Mouse (Mus musculus) cerebellum, adult 11 months (tissue): Measurements from ENCODE around the gene Cpb2.

Experiments
- DNase-seq: peaks from one replicate; pipeline ENCODE4 v3.0.0; 2022

The Cpb2 gene

GRCm38 (mm10) chr14:75242087-75242486, at the start of gene Cpb2:
Cpb2 (plus strand) TSS chr14:75242287.
- no peak for DNase-seq

- no peak for DNase-seq
These were observed 49.7 kb upstream of the Cpb2 start for GRCm38 (mm10) chr14:75192427-75192826.

DNA sequence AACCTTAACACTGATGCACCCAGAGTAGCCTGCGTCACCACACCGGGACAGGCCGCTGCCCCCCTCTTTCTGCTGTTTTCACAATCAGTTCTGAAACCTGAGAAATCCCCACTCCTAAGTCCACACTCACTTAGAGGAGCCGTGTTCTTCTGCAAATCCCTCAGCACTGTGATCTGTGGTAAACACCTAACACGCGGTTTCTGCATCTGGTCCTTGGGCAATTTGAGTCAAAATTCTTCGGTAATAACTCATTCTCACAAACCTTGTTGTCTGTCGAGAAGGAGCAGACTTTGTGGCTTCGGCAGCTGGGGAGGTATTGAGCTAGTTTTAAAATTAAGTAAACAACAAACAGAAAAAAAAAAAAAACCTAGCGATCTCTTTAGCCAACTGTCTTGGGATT, 49.2 kb upstream of the Cpb2 start:
- no peak for DNase-seq

- DNase-seq: no peak
These were observed 46.6 kb upstream of the Cpb2 start for GRCm38 (mm10) chr14:75195530-75195929.

DNA sequence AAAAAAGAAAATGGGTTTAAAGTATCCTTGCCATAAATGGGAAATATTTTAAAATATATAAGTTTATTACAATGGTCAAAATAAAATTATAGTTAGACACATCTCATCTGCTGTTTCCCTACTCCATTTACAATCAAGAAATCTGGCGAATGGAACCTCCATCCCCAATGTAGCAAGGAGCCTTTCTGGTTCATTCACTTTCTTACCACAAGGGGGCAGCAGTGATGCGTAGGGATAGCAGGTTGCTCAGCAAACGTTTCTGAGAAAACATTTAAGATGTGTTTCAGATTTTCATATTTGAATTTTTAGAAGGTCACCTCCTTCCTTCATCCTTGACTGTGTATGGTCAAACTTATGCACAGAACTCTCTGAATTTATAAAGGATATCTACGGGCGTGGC, 45.1 kb upstream of the Cpb2 start:
- peak; percentile 20 for DNase-seq

DNA sequence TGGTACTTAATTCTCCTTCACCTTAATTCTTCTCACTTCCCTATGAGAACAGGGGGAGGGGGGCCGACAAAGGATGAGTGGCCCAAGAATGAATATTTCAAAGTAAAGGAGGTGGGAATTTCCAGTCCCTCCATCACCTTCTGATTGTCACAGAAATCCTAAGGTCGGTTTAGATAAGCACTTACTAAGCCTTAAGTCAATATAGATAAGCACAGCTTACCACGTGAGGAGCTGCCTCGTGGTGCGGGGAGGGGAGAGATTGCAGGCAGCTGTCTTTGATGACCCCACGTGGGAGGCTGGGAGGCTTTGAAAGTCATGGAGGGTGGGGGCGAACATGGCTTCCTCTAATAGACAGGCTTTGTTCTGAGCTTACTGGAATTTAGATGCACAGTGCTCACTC, 44.4 kb upstream of the Cpb2 start:
- no peak for DNase-seq

- DNase-seq: no peak
These were observed 36.6 kb upstream of the Cpb2 start for GRCm38 (mm10) chr14:75205363-75206051.

DNA sequence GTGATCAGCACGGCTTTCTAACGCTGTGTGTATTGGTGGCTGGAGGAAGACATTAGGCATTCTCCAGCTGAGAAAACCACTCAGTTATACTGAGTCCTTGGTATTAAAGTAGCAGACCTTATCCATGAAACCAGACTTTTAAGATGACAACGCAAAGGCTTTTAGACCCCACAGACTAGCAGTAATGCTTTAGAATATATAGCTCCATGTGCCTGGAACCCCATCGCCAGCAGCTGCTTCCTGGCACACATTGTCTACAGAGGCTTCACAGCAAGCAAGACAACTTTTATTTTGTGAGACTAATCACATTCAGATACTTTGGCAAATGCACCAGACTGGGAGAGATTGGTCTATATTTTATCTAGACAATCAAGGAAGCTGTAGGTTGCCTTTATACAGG, 35.8 kb upstream of the Cpb2 start:
- no peak for DNase-seq

DNA sequence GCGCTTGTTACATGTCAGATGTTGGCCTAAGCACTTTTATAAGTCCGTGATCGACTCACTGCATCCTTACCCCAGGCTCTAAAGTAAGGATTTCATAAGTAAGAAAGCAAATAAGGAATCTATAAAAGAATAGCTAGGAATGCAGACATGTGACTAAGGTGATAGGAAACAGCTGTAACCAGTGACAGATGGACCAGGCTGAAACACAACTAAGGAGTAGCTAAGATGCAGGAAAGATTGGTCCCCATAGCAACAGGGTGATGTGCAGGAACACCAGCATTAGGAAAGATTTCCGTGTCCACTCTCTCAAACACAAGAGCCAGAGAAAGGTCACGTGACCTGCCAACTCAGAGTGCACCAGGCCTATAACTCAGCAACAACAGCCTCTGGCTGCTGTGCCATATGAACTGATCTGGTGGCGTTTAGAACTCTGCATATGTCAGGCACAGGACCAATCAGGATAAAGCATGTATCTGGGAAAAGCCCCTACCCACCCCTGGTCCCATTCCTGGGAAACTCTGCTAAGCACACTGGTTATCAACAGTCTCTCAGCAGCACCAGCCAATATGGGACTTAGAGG, 33.4 kb upstream of the Cpb2 start:
- DNase-seq: no peak

DNA sequence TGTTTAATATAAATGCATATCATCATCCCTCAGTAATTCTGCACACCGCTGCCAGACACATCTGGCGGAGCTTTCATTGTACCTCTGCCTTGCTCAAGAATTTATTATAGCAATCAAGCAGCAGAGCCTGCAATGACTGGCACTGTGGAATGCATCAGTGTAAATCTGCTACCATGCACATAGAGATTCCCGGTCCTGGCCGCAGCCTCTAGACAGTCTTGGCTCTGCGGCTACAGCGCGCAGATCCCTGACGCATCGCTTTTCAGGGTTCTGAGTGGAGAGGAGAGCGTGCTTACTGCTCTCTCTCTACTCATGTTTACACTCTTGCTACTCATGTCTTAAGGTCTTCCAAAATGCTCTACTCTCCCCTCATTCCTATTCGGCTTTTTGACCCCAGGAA, 28.3 kb upstream of the Cpb2 start:
- DNase-seq: no peak

DNA sequence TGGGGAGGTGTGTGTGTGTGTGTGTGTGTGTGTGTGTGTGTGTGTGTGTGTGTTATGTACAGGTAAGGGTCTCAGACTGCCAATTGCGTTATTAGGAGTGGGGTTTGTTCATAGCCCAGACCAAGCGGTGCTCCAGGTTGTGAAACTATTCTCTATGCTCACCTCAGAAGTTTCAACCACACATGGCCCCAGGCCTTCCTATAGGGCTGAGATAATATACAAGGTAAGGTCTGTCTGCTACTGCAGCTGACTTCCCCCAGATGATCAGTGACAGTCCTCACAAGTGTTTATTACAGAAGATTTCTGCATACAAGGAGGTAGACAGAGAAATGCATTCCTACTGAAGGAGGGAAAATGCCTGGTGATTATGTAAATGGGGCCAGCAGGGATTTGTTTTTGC, 23.2 kb upstream of the Cpb2 start:
- no peak for DNase-seq

- no peak for DNase-seq
These were observed 22.7 kb upstream of the Cpb2 start for GRCm38 (mm10) chr14:75219250-75219913.

DNA sequence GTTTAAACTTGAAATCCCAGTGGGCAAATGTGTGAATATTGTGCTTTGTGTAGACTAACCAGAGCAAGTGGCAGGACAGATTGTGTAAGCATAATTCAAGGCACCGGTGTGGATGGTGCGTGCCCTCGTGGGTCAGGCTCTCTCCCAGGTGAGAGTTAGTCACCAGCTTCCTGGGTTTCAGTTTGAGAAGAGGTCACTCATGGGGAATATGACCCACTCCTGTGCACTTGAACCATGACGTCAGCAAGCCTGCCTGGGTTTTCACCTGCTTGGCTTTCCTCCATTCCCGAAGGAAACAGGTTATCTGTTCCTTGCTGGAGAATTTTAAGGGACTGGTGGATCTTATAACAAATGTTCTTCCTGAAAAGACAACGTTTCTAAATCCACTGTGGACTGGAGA, 19.7 kb upstream of the Cpb2 start:
- DNase-seq: no peak

DNA sequence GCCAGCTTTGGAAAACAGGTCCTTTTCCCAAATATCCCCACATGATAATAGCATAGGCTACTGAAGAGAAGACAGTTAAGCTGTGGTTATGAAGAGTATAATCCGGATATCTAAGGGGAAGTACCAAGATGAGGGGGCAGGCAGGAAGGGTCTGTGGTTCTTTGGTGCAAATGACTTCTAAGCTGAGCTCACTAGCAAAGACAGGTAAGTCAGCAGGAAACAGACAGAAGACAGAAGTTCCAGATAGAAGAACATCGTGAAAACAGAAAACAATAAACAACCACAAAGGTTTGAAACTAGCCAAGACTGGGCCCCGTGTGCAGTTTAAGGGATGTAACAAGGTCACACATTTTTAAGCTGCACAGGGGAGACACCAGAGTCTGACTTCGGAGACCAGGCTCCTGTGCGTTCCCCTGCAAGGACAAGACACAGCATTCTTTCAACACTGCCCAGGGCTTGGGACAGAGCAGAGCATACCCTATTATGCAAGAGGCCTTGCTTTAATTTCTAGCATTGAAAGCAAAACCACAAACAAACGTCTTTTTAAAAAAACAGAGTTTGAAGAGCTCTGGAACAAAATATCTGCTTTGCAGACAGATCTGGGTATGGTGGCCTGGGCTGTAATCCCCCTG, 14.5 kb upstream of the Cpb2 start:
- no peak for DNase-seq

DNA sequence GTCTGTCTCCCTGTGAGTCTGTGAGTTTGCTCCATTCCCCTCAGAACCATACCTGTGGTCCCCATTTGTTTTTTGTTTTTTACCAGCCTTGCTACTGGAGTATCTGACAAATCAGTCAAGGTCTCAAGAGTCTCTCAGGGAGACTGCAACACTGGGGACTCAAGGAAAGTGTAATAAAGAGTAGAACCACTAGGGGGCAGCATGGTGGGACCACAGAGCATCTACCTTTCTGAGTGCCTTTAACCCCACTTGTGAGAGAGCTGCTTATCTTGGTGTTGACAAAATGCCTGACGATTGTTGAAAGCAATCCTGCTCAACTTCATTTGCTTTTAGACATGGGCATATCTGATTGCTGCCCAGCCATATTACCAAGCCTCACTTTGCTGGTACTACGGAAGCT, 12.3 kb upstream of the Cpb2 start:
- DNase-seq: peak; percentile 9

DNA sequence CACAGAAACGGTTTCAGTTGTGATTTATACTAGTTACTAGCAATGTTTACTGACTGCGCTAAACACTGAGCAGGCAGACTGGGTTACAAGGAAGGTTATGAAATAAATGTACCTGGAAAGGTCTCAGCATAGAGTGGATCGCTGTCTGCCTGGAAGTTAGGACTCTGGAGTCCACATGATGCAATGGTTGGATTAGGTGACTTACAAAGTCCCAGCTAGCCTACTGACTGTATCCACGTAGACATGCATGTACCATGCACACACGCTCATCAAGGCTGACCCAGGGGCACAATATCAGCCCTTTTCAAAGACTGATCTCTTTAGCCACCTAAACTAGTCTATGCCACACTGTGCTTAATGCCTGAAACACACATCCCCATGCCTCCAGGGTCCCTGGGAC, 9.0 kb upstream of the Cpb2 start:
- no peak for DNase-seq

GRCm38 (mm10) chr14:75235552-75235951, 6.5 kb upstream of the Cpb2 start:
- no peak for DNase-seq

GRCm38 (mm10) chr14:75235955-75236635, 6.0 kb upstream of the Cpb2 start:
- no peak for DNase-seq

GRCm38 (mm10) chr14:75236636-75237003, 5.5 kb upstream of the Cpb2 start:
- no peak for DNase-seq

- no peak for DNase-seq
These were observed 5.0 kb upstream of the Cpb2 start for GRCm38 (mm10) chr14:75237096-75237495.

GRCm38 (mm10) chr14:75238054-75238692, 3.9 kb upstream of the Cpb2 start:
- no peak for DNase-seq

DNA sequence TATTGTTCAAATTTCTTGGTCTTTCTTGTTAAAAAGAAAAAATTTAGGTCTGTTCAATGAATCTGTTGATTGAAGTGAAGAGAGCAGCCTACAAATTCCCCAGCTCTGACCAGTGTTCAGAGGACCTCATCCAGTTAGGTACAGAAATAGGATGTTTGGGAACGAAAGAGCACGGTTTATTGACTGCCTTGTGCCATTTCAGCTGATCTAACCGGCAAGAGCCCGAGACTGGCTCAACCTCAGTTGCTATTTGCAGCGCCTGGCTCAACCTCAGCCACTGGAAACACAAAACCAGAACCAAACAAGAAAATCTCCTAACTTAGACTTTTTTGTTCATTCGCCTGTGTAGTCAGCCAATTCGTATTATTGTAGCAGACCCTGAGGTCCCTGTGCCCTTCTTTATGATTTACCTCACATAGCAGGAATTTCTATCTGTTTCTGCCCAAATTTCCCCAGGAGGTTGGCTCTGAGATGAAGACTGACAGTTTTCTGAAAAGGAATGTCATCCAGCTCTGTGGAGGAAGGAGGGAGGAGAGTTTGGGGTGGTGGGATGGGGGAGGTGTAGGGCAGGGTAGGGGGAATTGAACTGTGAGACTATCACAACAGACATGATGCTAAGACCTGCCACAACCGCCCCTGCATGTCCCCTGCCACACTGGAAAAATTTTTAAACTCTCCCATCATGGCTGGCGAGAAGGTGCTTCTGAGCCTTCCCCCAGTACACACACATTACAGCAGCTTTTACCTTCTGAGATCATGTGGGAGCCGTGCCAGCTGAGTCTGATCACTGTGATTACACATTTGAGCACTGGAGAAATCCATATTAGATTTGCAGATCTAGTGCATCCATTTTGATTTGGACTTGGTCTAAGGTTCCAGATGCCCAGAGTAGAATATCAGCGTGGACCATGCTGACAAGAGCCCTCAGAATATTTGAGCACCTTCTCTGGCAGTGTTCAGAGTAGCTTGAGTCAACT, 4.2 kb downstream of the Cpb2 start:
- no peak for DNase-seq
